Mouse (Mus musculus): Measurements from ENCODE around the gene Tspear.

- TF ChIP-seq CTCF (IDR thresholded peaks at IDR 0.05; ENCODE audit: low read depth, low read length), result peak; percentile 73; the same call in 1 of the 2 replicates
- TF ChIP-seq POLR2AphosphoS5 (IDR thresholded peaks at IDR 0.05; ENCODE audit: insufficient replicate concordance, low read depth, low read length), result no peak
- no peak for TF ChIP-seq TAL1 (conservative IDR thresholded peaks at IDR 0.05; ENCODE audit: low read depth, low read length)
Measured at GRCm38 (mm10) chr10:77815514-77815913, 129.1 kb downstream of the Tspear start.
